Mouse (Mus musculus) liver, embryonic 14.5 days (tissue): ENCODE results near the gene Scn8a.

Experiments
- CTCF ChIP-seq: IDR thresholded peaks from 2 replicates; pipeline ENCODE4 v1.5.1; 2016; ENCODE audit warnings: antibody characterized with exemption, low read depth, control low read depth
- EP300 ChIP-seq: IDR thresholded peaks from 2 replicates; pipeline ENCODE4 v1.6.1; 2016; ENCODE audit warnings: antibody characterized with exemption, low read depth

- TF ChIP-seq EP300: no peak
- TF ChIP-seq CTCF: no peak
These were observed 83.2 kb downstream of the Scn8a start for GRCm38 (mm10) chr15:100952854-100953253.
